Mouse (Mus musculus): ENCODE measurements at regions not wholly inside any gene's neighbourhood (a gene's known extent, or its start where the extent isn't known, plus 50 kb on each side); places are given as distances from the start of the nearest gene placed in this dataset.

DNA sequence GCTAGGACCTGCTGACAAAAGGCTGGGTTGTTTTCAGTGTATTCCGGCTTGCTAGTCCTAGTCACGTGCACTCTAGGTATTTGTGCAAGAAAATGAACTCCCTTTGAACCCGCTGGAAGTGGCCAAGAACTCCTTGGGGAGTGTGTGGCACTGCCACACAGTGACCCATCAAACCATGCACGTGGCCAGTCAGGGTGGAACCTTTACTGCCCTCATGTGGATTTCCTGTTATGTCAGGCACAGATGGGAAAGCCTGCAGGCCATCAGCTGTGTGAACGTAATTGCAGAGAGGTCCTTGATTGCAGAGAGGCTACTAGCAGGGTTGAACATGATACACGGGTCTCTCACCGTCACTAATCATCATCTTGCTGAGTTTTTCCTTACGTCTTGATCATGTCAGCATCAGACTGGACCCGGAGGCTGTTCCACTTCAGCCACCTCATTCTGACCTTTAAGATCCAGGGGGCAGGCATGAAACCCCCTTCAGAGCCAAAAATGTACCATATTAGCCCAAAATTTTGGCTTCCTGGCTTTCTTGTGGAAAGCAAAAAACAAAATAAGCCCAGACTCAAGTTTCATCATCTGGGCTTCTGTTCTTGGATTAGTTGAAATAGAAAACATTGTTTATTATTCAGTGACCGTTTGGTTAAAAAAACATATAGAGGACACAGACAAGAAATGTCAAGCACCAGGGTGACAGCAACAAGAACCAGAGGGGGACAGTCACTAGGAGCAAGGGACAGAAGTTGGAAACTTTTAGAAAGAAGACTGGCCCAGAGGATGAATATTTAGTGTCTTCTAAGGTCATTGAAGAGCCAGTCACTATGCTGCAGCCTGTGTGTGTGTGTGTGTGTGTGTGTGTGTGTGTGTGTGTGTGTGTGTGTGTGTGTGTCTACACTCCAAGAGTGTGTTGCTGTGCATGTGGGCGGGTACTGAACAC is 75.0 kb downstream of the Fam110c start:
- Histone ChIP-seq H3K4me3 (ENCODE audit: low read depth, low read length) (no peak overlapping the region), H3K27me3 (replicated peaks; ENCODE audit: control insufficient read depth, insufficient read depth, low read length) (no peaks in the 10 kb centered on the region), H3K36me3 (ENCODE audit: control insufficient read depth, insufficient read depth, low read length) (no peaks in the 10 kb centered on the region), H3K4me1 (replicated peaks; ENCODE audit: control insufficient read depth, insufficient read depth, low read length) (no peaks in the 10 kb centered on the region), H3K27ac (ENCODE audit: low read depth, low read length) (no peak overlapping the region), H3K4me2 (no peak overlapping the region), H3K9ac (ENCODE audit: low read depth, low read length) (no peak overlapping the region), H3K9me3 (ENCODE audit: control insufficient read depth, low read length) (no peaks in the 10 kb centered on the region)
- DNase-seq (ENCODE audit: low spot score) (no peak), ATAC-seq (replicated peaks; ENCODE audit: low FRiP score) (no peak)
- WGBS = 69% methylated on average over 11 of the region's 11 CpGs

DNA sequence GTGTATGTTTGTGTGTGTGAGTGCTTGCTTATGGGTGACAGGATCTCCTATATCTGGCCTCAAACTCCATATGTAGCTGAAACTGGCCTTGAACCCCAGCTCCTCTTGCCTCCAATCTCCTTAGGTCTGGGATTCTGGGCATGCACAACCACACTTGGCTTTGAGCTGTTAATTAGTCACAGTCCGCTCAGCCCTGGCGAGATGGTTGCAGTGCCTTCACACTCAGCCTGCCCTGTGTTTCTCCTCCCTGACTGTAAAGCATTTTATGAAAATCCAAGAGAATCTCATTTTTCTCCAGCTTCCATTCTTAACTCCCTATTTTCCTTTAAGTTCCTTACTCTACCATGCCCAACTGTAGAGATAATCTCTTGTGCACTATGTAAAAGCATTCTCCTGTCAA is 80.1 kb downstream of the Fam110c start:
- DNase-seq (ENCODE audit: low spot score) (no peak), ATAC-seq (replicated peaks; ENCODE audit: low FRiP score) (no peak)
- Histone ChIP-seq H3K36me3 (ENCODE audit: control insufficient read depth, insufficient read depth, low read length) (no peaks in the 10 kb centered on the region), H3K9me3 (ENCODE audit: control insufficient read depth, low read length) (no peaks in the 10 kb centered on the region), H3K4me3 (ENCODE audit: low read depth, low read length) (no peak overlapping the region), H3K4me1 (replicated peaks; ENCODE audit: control insufficient read depth, insufficient read depth, low read length) (no peaks in the 10 kb centered on the region), H3K9ac (ENCODE audit: low read depth, low read length) (no peak overlapping the region), H3K27ac (ENCODE audit: low read depth, low read length) (no peak overlapping the region), H3K4me2 (no peak overlapping the region), H3K27me3 (replicated peaks; ENCODE audit: control insufficient read depth, insufficient read depth, low read length) (no peaks in the 10 kb centered on the region)
- 75% methylated on average over 2 of the region's 2 CpGs for WGBS

DNA sequence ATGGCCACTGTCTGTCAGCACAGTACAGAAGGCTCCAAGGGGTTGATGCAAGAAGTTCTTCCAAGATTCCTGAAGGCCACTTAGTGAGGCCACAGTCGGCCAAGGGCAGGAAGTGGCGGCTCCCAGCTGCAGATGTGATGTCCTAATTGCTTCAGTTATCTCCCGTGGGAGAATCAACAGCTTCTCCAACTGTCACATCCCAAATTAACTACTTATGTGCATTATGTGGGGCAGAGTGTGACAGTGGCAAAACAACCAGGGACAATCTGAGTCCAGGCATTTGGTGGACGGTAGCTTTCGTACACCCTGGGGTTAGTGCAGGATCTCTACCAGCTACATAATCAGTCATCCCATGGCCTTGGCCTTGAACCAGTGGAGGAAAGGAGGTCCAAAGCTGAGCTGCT is 80.9 kb downstream of the Fam110c start:
- no peak overlapping the region for H3K27ac ChIP-seq (ENCODE audit: low read depth, low read length)
- no peaks in the 10 kb centered on the region for H3K9me3 ChIP-seq (ENCODE audit: control insufficient read depth, low read length)
- no peak for DNase-seq (ENCODE audit: low spot score)
- 52% methylated on average over 5 of the region's 5 CpGs for WGBS
- no peaks in the 10 kb centered on the region for H3K36me3 ChIP-seq (ENCODE audit: control insufficient read depth, insufficient read depth, low read length)
- no peak overlapping the region for H3K4me2 ChIP-seq
- no peak overlapping the region for H3K9ac ChIP-seq (ENCODE audit: low read depth, low read length)
- no peak for ATAC-seq (replicated peaks; ENCODE audit: low FRiP score)
- H3K4me1 ChIP-seq (replicated peaks; ENCODE audit: control insufficient read depth, insufficient read depth, low read length) = no peaks in the 10 kb centered on the region
- no peaks in the 10 kb centered on the region for H3K27me3 ChIP-seq (replicated peaks; ENCODE audit: control insufficient read depth, insufficient read depth, low read length)
- no peak overlapping the region for H3K4me3 ChIP-seq (ENCODE audit: low read depth, low read length)

DNA sequence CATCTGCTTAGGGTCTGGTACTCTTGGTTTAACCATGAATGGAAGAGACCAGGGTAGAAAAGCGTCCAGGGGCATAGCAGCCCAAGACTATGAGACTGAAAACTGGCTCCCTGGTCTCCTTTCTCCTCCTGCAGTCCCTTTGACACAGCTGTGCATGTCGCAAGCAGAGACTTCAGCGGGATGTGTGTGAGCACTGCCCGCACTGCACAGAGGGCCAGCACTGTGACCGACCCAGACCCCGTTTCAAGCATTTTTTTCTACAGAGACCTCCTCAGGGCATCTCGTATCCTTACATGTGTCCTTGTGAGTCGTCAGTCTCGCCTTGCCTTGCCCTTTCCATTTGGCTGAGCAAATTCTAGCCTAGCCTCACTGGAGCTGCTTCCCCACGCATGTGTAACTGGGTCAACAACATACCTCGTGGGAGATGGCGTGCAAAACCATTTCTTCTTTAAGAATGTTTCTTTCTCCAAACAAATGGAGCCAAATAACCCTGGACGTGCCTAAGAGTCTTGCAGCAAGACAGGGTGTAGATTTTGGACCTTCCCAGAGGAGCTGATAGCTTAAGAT is 82.6 kb downstream of the Fam110c start:
- 79% methylated on average over 13 of the region's 13 CpGs for WGBS
- H3K36me3 ChIP-seq (ENCODE audit: control insufficient read depth, insufficient read depth, low read length) = no peaks in the 10 kb centered on the region
- H3K4me3 ChIP-seq (ENCODE audit: low read depth, low read length) = no peak overlapping the region
- no peak overlapping the region for H3K4me2 ChIP-seq
- H3K27ac ChIP-seq (ENCODE audit: low read depth, low read length) = no peak overlapping the region
- DNase-seq (ENCODE audit: low spot score) = no peak
- no peaks in the 10 kb centered on the region for H3K27me3 ChIP-seq (replicated peaks; ENCODE audit: control insufficient read depth, insufficient read depth, low read length)
- H3K4me1 ChIP-seq (replicated peaks; ENCODE audit: control insufficient read depth, insufficient read depth, low read length) = no peaks in the 10 kb centered on the region
- no peak for ATAC-seq (replicated peaks; ENCODE audit: low FRiP score)
- H3K9me3 ChIP-seq (ENCODE audit: control insufficient read depth, low read length) = no peaks in the 10 kb centered on the region
- H3K9ac ChIP-seq (ENCODE audit: low read depth, low read length) = no peak overlapping the region

DNA sequence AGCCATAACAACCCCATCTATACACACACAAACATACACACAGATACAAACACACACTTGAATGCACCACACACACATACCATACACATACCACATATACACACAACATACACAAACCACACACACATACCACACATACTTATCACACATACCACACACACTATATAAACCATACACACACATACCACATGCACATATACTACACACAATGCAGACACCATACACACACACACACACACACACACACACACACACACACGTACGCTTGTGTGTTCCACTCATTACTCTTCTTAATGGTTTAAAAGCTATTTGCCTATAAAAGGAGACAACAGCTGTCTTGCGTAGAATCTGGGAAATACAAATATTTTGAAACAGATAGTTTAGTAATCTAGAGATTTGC is 83.1 kb upstream of the Gm6993 start:
- ATAC-seq (replicated peaks; ENCODE audit: low FRiP score) (no peak), DNase-seq (ENCODE audit: low spot score) (no peak)
- H3K4me1 ChIP-seq (replicated peaks; ENCODE audit: control insufficient read depth, insufficient read depth, low read length) = no peaks in the 10 kb centered on the region
- no peak overlapping the region for H3K4me2 ChIP-seq
- no peaks in the 10 kb centered on the region for H3K36me3 ChIP-seq (ENCODE audit: control insufficient read depth, insufficient read depth, low read length)
- no peaks in the 10 kb centered on the region for H3K27me3 ChIP-seq (replicated peaks; ENCODE audit: control insufficient read depth, insufficient read depth, low read length)
- H3K9me3 ChIP-seq (ENCODE audit: control insufficient read depth, low read length) = no peaks in the 10 kb centered on the region
- 85% methylated on average over 3 of the region's 3 CpGs for WGBS
- H3K4me3 ChIP-seq (ENCODE audit: low read depth, low read length) = no peak overlapping the region
- no peak overlapping the region for H3K9ac ChIP-seq (ENCODE audit: low read depth, low read length)
- H3K27ac ChIP-seq (ENCODE audit: low read depth, low read length) = no peak overlapping the region

DNA sequence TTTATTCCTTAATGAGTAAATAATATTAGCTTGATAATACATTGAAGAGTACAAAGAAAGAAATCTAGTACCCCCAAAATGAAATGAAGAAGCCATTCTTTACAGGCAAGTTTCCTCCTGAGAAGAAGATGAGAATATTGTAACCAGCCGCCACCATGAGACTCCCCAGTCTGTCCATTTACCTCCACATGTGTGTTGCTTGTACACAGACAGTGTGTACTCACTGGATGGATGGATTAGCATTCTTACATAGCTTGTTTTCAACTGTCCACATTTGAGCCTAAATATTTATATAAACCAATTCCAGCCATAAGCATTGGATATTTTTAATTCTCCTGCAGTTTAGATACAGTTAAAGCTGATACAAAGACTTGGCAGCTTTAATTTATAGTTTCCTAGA is 82.7 kb upstream of the Gm6993 start:
- Histone ChIP-seq H3K4me3 (ENCODE audit: low read depth, low read length) (no peak overlapping the region), H3K4me2 (no peak overlapping the region), H3K27ac (ENCODE audit: low read depth, low read length) (no peak overlapping the region), H3K4me1 (replicated peaks; ENCODE audit: control insufficient read depth, insufficient read depth, low read length) (no peaks in the 10 kb centered on the region), H3K9me3 (ENCODE audit: control insufficient read depth, low read length) (no peaks in the 10 kb centered on the region), H3K36me3 (ENCODE audit: control insufficient read depth, insufficient read depth, low read length) (no peaks in the 10 kb centered on the region), H3K27me3 (replicated peaks; ENCODE audit: control insufficient read depth, insufficient read depth, low read length) (no peaks in the 10 kb centered on the region), H3K9ac (ENCODE audit: low read depth, low read length) (no peak overlapping the region)
- no peak for ATAC-seq (replicated peaks; ENCODE audit: low FRiP score)
- WGBS = 86% methylated on average over 1 of the region's 1 CpGs
- no peak for DNase-seq (ENCODE audit: low spot score)

DNA sequence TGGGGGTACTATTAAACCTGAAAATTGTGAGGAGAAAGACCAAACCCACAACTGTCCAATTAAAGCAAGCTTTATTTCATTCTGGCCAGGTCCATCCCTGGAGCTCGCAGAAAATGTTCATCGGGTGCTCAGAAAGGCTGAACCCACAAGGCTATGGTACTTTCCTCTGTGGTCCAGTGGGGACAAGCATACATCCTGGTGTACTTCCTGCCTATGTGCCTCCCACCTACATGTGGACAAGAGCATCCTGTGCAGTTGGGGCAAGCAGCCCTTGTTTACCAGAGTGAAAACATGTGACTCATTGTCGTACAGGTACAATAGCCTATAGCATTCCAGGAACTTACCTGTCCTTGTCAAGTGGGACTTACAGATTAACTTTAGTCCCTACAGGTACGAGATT is 81.7 kb upstream of the Gm6993 start:
- DNase-seq (ENCODE audit: low spot score) (no peak), ATAC-seq (replicated peaks; ENCODE audit: low FRiP score) (no peak)
- H3K27ac ChIP-seq (ENCODE audit: low read depth, low read length) = no peak overlapping the region
- no peaks in the 10 kb centered on the region for H3K36me3 ChIP-seq (ENCODE audit: control insufficient read depth, insufficient read depth, low read length)
- no peak overlapping the region for H3K4me3 ChIP-seq (ENCODE audit: low read depth, low read length)
- no peak overlapping the region for H3K4me2 ChIP-seq
- no peaks in the 10 kb centered on the region for H3K9me3 ChIP-seq (ENCODE audit: control insufficient read depth, low read length)
- WGBS = 82% methylated on average over 4 of the region's 4 CpGs
- H3K27me3 ChIP-seq (replicated peaks; ENCODE audit: control insufficient read depth, insufficient read depth, low read length) = no peaks in the 10 kb centered on the region
- H3K4me1 ChIP-seq (replicated peaks; ENCODE audit: control insufficient read depth, insufficient read depth, low read length) = no peaks in the 10 kb centered on the region
- no peak overlapping the region for H3K9ac ChIP-seq (ENCODE audit: low read depth, low read length)

DNA sequence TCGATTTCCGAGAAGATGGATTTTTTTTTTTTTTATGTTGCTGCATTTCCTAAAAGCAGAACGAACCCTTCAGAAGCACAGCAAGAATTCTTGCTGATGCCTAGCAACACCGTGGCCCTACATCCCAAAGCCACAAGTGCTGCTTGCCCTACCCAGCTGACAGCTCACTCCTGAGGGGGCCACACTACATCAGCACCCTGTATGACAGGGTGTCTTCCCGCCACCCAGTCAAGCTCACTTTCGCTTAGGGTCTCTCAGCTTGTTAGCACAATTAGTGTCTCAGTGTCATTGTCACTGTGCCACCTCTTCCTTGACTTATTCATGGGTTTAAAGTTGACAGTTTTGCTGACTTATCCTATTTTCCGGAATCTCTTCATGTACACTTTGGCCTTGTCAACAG is 81.2 kb upstream of the Gm6993 start:
- H3K27me3 ChIP-seq (replicated peaks; ENCODE audit: control insufficient read depth, insufficient read depth, low read length) = no peaks in the 10 kb centered on the region
- ATAC-seq (replicated peaks; ENCODE audit: low FRiP score) (no peak), DNase-seq (ENCODE audit: low spot score) (no peak)
- H3K4me3 ChIP-seq (ENCODE audit: low read depth, low read length) = no peak overlapping the region
- no peak overlapping the region for H3K4me2 ChIP-seq
- no peaks in the 10 kb centered on the region for H3K4me1 ChIP-seq (replicated peaks; ENCODE audit: control insufficient read depth, insufficient read depth, low read length)
- H3K9ac ChIP-seq (ENCODE audit: low read depth, low read length) = no peak overlapping the region
- 75% methylated on average over 7 of the region's 7 CpGs for WGBS
- no peak overlapping the region for H3K27ac ChIP-seq (ENCODE audit: low read depth, low read length)
- H3K36me3 ChIP-seq (ENCODE audit: control insufficient read depth, insufficient read depth, low read length) = no peaks in the 10 kb centered on the region
- no peaks in the 10 kb centered on the region for H3K9me3 ChIP-seq (ENCODE audit: control insufficient read depth, low read length)

Data from liver, embryonic 11.5 days (tissue).